8 mouse cellular contexts compared by ENCODE assay signal in the genomic region with DNA sequence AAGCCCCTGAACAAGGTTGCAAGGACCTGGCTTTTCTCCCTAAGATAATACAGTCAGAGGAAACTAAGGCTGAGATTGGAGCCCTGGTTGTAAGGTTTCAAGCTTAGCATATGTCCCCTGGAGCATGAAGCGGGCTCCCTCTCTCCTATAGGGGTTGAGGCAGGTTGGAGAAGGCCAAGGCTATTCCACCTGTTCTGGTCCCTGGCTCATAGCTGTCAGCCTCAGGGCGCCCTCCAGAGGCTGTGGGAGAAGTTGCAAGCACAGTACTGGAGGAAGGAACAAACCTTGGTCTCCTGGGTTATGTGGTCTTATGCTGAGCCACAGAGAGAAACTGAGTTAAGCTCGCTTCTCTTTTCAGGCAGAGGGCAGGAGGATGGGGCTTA. TPM values are rescaled to one million over a fixed set of nuclear protein-coding genes. Genes with fewer than 3 reads are reported as not detected.
A peak's percentile ranks its signal among the peaks of the same experiment; 100 is the strongest.
DNase-seq lines count a peak whose midpoint lies in the region; ATAC-seq and TF ChIP-seq lines count a peak whose summit lies in the region.

No protein-coding gene starts in this region.

- WGBS in heart, embryonic 10.5 days = 26% methylated on average over 3 of the region's 3 CpGs
- 40% methylated on average over 3 of the region's 3 CpGs for WGBS in embryonic facial prominence, embryonic 15.5 days
- WGBS in limb, embryonic 13.5 days = 47% methylated on average over 3 of the region's 3 CpGs

- no peak for TF ChIP-seq EP300 in ES-Bruce4 (IDR thresholded peaks at IDR 0.05; ENCODE audit: insufficient read depth, low read depth, low read length)

- DNase-seq in heart, embryonic 10.5 days (ENCODE audit: low spot score) = no peak
- no peak for DNase-seq in heart, postnatal 36 days
- peak; percentile 67 for DNase-seq in retina, embryonic 14.5 days (ENCODE audit: low spot score)
- DNase-seq in urinary bladder, postnatal 25 days (ENCODE audit: low spot score) = no peak
- no peak for DNase-seq in frontal cortex, postnatal 10 days (ENCODE audit: low spot score in 2 of 2)

- H3K4me2 ChIP-seq in embryonic facial prominence, embryonic 15.5 days (replicated peaks) = peak overlapping the region; percentile 47
- H3K4me2 ChIP-seq in limb, embryonic 13.5 days (replicated peaks) = peak overlapping the region; percentile 65

- H3K4me1 ChIP-seq in heart, embryonic 10.5 days = peaks cover 39% of the 10 kb centered on the region
- peaks cover 3% of the 10 kb centered on the region for H3K4me1 ChIP-seq in ES-Bruce4 (ENCODE audit: control insufficient read depth, insufficient read depth, low read length)
- peaks cover 18% of the 10 kb centered on the region for H3K4me1 ChIP-seq in embryonic facial prominence, embryonic 15.5 days
- peaks cover 14% of the 10 kb centered on the region for H3K4me1 ChIP-seq in limb, embryonic 13.5 days

- intact Hi-C loops in heart, postnatal 36 days (cut with DNase I) = no loop called here

- no peak for TF ChIP-seq POLR2A in ES-Bruce4 (IDR thresholded peaks at IDR 0.05; ENCODE audit: insufficient read depth, low read length)

- peak; percentile 89 for TF ChIP-seq CTCF in ES-Bruce4 (IDR thresholded peaks at IDR 0.05; ENCODE audit: low read depth, low read length)

- H3K27ac ChIP-seq in heart, embryonic 10.5 days = peak overlapping the region; percentile 85
- H3K27ac ChIP-seq in ES-Bruce4 (ENCODE audit: insufficient read depth, low read length) = no peak overlapping the region
- peak overlapping the region; percentile 63 for H3K27ac ChIP-seq in embryonic facial prominence, embryonic 15.5 days (replicated peaks)
- peak overlapping the region; percentile 10; the same call in 1 of the 2 replicates for H3K27ac ChIP-seq in limb, embryonic 13.5 days

- H3K9ac ChIP-seq in ES-Bruce4 (ENCODE audit: low read depth, poor library complexity, severe bottlenecking) = no peak overlapping the region
- no peak overlapping the region for H3K9ac ChIP-seq in embryonic facial prominence, embryonic 15.5 days
- peak overlapping the region; percentile 50; the same call in 1 of the 2 replicates for H3K9ac ChIP-seq in limb, embryonic 13.5 days

- H3K27me3 ChIP-seq in heart, embryonic 10.5 days (ENCODE audit: insufficient read depth, poor library complexity, severe bottlenecking) = peaks cover 26% of the 10 kb centered on the region
- H3K27me3 ChIP-seq in ES-Bruce4 (ENCODE audit: control insufficient read depth, insufficient read depth, low read length, poor library complexity, severe bottlenecking) = no peaks in the 10 kb centered on the region
- no peaks in the 10 kb centered on the region for H3K27me3 ChIP-seq in embryonic facial prominence, embryonic 15.5 days
- H3K27me3 ChIP-seq in limb, embryonic 13.5 days = peaks cover 16% of the 10 kb centered on the region

- H3K9me3 ChIP-seq in heart, embryonic 10.5 days = no peaks in the 10 kb centered on the region
- no peaks in the 10 kb centered on the region for H3K9me3 ChIP-seq in ES-Bruce4 (replicated peaks; ENCODE audit: control insufficient read depth, insufficient read depth, low read length, poor library complexity, severe bottlenecking)
- no peaks in the 10 kb centered on the region for H3K9me3 ChIP-seq in embryonic facial prominence, embryonic 15.5 days (replicated peaks)
- H3K9me3 ChIP-seq in limb, embryonic 13.5 days = no peaks in the 10 kb centered on the region

- peak overlapping the region; percentile 46; the same call in 1 of the 2 replicates for H3K4me3 ChIP-seq in heart, embryonic 10.5 days
- H3K4me3 ChIP-seq in ES-Bruce4 (ENCODE audit: low read depth, low read length) = no peak overlapping the region
- H3K4me3 ChIP-seq in embryonic facial prominence, embryonic 15.5 days (replicated peaks) = peak overlapping the region; percentile 25
- peak overlapping the region; percentile 32 for H3K4me3 ChIP-seq in limb, embryonic 13.5 days

- no peak for ATAC-seq in embryonic facial prominence, embryonic 15.5 days (ENCODE audit: insufficient number of reproducible peaks, low FRiP score, low TSS enrichment, low read depth)
- no peak for ATAC-seq in limb, embryonic 13.5 days (ENCODE audit: low FRiP score, low read depth)

- no peaks in the 10 kb centered on the region for H3K36me3 ChIP-seq in heart, embryonic 10.5 days
- H3K36me3 ChIP-seq in ES-Bruce4 (ENCODE audit: control insufficient read depth, insufficient read depth, low read length, poor library complexity, severe bottlenecking) = no peaks in the 10 kb centered on the region
- H3K36me3 ChIP-seq in embryonic facial prominence, embryonic 15.5 days = no peaks in the 10 kb centered on the region
- H3K36me3 ChIP-seq in limb, embryonic 13.5 days = no peaks in the 10 kb centered on the region

RNA-seq across cellular contexts. Expression of a gene that starts 11.9 kb away (rescaled TPM):
- polyA plus RNA-seq in heart, embryonic 10.5 days (2016; fragmentation: Nextera tagmentation; extraction: Ambion mirVana) = 0.46 and 0.60 TPM in 2 replicates
- not detected for total RNA-seq in heart, postnatal 36 days (2021)
- 0.42 TPM in 1 of 2 replicates, not detected in the other for polyA plus RNA-seq in ES-Bruce4 (2011; ENCODE audit: insufficient read depth, insufficient read length, low read depth, missing spikeins)
- 10.1 and 10.6 TPM in 2 replicates for polyA plus RNA-seq in embryonic facial prominence, embryonic 15.5 days (2015; fragmentation: Nextera tagmentation; extraction: Ambion mirVana)
- 1.1 and 1.2 TPM in 2 replicates for polyA plus RNA-seq in limb, embryonic 13.5 days (2015; fragmentation: Nextera tagmentation; extraction: Ambion mirVana)
